Mouse (Mus musculus): ENCODE data around the gene Rlbp1.

DNA sequence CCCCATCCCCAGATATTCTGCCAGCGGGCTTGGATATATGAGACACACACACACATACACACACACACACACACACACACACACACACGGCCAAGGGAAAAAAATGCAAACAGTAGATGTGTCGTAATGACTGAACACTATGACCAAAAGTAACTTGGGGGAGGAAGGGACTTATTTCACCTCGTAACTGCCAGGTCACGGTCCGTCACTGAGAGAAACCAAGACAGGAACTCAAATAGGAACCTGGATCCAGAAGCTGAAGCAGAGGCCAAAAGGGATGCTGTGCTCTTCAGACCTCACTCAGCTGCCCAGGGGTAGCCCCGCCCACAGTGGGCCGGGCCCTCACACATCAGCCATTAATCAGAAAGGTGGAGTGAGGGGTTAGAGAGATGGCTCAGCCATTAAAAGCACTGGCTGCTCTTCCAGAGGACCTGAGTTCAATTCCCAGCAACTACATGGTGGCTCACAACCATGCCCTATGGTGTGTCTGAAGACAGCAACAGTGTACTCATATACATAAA lies 40.2 kb downstream of the Rlbp1 start:
- no peak for TF ChIP-seq CTCF (conservative IDR thresholded peaks at IDR 0.05; ENCODE audit: low read length)
- no peak for TF ChIP-seq NANOG (IDR thresholded peaks at IDR 0.05; ENCODE audit: borderline replicate concordance, low read length)
